Mouse (Mus musculus): ENCODE measurements around the gene Ndrg3. TPM values are rescaled to one million over a fixed set of nuclear protein-coding genes. Genes with fewer than 3 reads are reported as not detected.
"Not testable (repeated sequence)": the region's sequence is repeated elsewhere in the genome, so short reads cannot be mapped to it uniquely, and the experiment has no call there.

Ndrg3 gene
- total RNA-seq, 2 experiments from 2014 or later = 22.4 to 23.9 TPM

DNA sequence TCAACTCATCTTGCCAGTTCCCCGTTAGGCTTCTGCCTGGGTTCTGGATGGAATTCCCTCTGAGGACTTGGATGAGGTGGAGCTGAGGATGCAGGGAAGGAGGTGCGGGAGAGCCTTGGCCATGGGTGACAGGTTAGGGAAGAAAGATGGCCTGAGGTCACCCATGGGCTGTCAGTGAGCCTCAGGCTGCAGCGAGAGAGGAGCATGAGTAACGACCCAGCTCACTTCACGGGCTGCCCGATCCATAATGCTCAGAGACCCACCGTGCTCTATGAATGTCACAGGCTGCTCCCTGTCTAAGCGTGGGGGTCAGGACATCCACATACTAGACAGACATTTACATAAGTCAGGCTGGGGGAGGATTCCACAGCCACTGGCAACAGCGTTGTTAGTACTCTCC is 50.3 kb downstream of the Ndrg3 start:
- not testable (repeated sequence) for ATAC-seq (ENCODE audit: poor library complexity, severe bottlenecking)

DNA sequence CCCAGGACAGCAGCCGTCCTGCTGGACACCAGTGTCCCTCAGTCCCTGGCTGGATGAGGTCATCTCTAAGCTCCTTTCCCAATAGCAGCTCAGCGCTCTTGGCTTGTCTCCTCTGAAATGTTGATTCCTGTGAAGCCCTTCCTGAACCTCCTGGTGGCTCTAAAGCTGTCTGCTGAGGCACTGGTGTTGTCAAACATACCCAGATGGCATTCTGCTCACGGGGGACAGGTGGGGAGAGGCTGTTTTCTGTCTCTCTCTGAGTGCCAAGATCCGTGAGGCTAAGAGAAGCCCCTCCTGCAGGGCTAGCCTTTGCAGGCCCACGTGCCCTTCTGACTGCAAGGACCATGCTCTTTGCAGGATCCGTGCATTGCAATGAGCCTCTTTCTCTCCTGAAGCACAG is 51.9 kb downstream of the Ndrg3 start:
- ATAC-seq (ENCODE audit: poor library complexity, severe bottlenecking) = not testable (repeated sequence)

DNA sequence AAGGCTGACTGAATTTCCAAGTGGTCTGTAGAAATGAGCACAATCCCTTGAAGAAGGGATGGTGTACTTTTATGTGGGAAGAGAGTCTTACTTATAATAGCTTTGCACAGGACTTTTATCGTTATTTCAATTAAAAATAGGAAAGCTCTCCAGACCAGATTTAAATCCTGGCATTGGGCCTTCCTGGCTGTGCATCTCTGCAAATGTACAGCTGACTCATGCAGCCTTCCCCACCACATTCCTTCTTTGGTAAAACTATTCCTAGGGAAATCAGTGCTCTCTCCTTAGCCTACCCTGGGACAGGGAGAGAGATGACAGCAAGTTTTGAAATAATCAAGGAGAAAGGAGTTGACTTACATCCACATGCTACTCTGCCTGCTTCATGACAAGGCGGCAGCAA is 54.1 kb downstream of the Ndrg3 start:
- ATAC-seq (ENCODE audit: poor library complexity, severe bottlenecking) = no peak

DNA sequence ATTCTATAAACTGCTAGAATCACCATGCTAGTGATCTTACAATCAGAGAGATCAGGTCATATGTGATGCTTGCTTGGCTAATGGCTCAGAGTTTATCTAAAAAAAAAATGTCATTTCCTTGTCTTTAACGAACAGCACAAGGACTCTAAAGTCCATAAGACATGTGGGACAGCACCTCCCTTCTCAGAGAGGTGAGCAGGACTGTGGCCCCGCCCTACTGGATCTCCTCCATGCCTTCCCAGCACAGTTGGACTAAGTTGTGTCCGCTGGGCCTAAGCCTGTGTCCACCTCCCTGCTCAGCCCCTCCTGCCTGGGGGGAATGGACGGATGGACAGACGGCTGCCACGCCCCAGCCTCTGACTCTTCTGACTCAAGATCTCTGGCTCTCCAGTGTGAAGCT is 56.9 kb downstream of the Ndrg3 start:
- no peak for ATAC-seq (ENCODE audit: poor library complexity, severe bottlenecking)

DNA sequence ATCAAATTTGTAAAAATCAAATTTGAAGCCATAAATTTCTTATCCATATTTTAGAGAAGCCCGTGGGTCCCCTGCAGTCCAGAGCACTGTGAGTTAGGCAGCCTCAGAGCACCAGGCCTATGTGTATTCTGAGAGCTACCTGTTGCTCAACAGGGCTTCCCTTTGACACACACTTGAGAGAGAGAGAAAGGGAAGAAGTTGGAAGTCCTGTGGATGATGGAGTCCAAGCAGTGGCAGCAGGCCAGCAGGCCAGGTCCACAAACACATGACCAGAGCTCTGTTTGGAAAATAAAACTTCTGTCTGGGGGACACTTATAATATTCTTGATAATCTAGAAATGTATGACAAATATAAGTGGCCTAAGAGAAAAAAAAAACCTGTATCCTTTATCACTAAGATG is 58.4 kb downstream of the Ndrg3 start:
- ATAC-seq (ENCODE audit: poor library complexity, severe bottlenecking) = no peak

DNA sequence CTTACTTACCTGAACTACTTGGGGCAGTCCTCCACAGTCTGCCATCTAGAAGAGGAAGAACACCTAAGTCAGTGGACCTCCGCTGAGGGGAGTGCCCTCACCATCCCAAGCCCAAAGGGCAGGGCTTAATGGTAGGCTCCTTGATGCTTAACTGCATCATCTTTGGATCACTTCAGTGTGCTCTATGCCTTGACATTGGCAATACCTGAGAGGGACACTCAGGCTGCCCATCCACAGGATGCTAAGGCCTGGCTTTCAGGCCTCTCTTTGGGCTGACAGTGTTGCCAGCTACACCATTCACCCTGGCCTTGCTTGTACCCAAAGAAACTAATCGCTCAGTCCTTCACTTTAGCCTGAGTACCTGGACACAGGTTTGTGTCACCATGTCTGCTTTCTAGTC is 60.4 kb downstream of the Ndrg3 start:
- ATAC-seq (ENCODE audit: poor library complexity, severe bottlenecking) = no peak

DNA sequence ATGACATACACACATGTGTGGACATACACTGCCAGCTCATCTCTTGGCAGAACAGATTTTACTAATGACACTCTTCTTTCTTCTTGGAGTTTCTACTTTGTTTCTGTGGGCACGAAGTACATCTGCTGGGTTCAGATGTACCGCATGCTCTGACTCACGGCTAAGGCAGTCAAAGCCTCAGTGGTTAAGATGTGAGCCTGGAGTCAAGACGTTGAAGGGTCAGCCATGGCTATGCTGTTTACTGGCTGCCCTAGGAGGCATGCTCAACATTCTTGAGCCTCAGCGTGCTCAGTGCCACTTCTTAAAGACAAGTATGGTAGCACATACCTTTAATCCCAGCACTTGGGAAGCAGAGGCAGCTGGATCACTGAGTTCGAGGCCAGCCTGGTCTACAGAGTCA is 61.3 kb downstream of the Ndrg3 start:
- no peak for ATAC-seq (ENCODE audit: poor library complexity, severe bottlenecking)

DNA sequence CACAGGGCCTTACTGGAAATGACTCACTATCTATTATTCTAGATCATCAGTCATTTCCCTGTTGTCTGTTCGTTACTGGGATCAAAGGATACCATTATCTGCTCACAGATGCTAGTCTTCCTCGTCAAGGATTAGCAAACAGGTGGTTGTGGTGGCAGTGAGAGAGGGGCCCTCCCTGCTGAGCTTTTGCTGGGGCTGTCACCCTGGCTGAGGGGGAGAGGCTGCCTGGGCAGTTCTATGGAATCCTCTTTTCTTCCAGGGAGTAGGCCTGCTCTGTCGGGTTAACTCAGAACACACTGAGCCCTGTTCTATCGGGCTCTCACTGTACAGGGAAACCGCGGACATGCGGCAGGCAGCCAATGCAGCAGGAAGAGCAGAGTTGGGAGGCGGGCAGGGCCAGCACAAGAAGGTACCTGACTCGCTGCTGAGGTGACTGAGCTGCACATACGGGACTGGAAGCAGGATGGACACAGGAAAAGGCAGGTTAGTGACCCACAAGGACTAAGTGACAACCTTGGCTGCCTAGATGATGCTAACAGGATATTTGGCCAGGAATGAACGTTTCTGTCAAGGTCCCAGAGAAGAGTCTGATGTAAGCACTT is 62.2 kb downstream of the Ndrg3 start:
- ATAC-seq (ENCODE audit: poor library complexity, severe bottlenecking) = no peak

DNA sequence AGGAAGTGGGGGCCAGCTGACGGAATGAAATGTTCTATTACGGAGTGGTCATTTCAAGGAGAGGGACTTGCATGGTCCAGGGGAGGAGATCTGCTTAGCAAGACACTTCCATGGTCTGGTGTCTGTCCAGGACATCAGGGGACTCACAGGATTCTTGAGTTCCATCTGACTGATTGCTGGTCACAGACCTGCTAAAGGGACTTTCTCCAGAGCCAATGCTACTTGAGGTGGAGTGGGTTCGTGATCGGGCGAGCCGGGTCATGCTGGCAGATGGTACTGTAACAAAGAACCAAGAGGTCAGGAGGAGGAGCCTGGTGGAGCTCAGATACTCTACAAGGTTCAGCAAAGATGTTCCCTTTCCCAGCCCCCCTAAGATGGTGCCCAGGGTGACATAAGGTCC is 63.2 kb downstream of the Ndrg3 start:
- ATAC-seq (ENCODE audit: poor library complexity, severe bottlenecking) = no peak

DNA sequence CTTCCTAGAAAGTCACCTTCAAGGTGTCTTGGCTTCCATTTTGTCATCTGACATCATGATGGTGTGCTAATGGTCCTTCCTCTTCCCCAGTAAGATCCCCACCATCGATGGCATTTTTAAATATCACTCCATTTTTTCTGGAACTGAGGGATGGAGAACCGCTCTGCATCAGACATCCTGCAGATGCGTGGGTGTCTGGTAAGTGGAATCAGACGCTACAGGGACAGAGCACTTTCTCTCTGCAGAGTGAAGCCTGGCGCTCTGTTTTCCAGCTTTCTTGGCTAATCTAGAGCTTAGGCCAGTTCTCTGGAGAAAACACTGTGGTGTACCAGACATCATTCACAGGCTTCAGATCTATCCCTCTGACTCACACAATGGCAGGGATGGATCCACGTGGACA is 64.2 kb downstream of the Ndrg3 start:
- no peak for ATAC-seq (ENCODE audit: poor library complexity, severe bottlenecking)

DNA sequence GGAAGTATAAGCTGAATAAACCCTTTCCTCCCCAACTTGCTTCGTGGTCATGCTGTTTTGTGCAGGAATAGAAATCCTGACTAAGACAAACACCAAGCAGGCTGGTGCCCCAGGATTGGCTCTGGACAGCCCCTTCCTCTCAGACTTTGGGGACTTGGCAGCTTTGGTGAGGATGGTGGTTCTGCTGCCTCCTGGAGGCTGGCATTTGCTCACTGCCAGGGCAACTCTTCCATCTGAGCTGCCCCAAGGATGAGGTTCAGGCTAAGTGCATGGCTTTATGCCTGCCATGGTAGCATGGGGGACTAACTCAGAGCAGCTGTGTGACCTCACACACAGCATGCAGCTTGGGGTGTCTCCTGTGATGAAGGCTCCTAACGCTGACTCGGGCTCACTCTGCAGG is 66.2 kb downstream of the Ndrg3 start:
- not testable (repeated sequence) for ATAC-seq (ENCODE audit: poor library complexity, severe bottlenecking)

DNA sequence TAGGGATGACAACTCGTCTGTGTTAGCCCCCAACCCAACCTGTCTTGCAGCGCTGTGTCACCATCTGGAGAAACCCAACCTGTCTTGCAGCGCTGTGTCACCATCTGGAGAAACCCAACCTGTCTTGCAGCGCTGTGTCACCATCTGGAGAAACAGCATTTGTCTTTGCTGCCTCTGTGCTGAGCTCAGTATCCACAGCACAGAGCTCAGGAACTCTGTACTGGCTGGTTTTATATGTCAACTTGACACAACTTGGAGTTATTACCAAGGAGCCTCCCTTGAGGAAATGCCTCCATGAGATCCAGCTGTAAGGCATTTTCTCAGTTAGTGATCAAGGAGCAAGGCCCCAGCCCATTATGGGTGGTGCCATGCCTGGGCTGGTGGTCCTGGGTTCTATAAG is 66.8 kb downstream of the Ndrg3 start:
- ATAC-seq (ENCODE audit: poor library complexity, severe bottlenecking) = not testable (repeated sequence)

DNA sequence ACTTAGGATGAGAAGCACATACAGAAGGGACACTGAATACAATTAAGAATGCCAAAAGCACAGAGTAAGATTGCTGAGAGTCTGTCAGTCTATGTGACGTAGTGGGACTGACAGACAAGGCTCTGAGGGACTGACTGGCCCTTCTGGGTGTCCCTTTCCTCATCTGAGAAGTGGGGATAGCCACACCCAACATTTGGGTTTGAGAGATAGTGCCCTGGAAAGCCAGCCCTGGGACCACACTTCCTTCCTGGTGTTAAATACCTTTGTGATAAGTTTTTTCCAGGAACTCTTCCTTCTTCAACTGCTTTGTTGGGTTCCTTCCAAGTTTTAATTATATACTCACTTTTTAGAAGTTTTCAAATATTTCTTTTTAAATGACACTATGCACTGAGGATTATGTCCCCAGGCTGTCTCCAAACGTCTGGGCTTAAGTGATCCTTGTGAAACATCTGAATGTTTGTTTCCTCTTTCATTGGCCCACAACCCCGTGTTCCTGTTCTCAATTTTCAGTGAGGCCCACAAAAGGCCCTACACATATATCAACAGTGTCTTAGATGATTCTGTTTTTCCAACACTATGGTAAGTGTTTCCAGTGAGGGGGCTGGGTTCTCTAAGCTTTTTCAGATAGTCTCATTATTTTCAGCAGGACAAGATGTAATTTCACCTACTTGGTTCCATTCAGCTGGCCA is 67.5 kb downstream of the Ndrg3 start:
- ATAC-seq (ENCODE audit: poor library complexity, severe bottlenecking) = peak; percentile 91

DNA sequence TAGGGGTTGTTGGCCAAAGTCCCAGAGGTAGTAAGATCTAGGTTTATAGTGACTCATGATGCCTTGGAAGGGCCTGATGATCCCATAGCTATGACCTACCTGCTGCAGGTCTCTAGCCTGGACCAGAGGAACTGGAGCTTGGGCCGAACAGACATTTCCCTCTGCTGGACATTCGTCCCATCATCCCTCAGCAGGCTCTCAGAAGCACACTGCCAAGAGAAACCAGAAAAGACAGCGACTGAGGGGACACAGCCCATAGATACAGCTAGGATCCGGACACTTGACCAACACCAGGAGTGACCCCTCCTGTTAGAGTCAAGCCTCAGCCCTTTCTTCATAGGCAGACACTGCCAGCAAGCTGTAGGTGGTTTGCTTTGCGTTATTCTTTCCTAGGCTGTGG is 68.8 kb downstream of the Ndrg3 start:
- ATAC-seq (ENCODE audit: poor library complexity, severe bottlenecking) = no peak

DNA sequence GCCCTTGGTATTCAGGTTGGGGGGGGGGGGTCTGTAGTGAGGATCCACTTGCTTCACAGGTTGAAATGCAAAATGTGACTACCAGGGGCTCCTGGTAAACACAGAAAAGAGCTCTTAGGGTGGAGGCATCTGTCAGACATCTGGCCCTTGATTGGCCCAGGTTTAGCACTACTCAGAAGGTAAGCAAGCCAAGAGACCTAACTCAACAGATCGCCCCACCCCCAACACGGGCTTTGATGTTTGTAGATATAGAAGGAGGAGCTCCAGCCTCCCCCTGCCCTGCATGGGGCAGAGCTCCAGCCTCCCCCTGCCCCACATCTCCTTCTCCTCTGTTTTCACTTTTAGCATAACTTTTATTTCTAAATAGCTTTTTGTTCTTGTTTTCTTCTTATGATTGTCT is 72.1 kb downstream of the Ndrg3 start:
- ATAC-seq (ENCODE audit: poor library complexity, severe bottlenecking) = no peak

DNA sequence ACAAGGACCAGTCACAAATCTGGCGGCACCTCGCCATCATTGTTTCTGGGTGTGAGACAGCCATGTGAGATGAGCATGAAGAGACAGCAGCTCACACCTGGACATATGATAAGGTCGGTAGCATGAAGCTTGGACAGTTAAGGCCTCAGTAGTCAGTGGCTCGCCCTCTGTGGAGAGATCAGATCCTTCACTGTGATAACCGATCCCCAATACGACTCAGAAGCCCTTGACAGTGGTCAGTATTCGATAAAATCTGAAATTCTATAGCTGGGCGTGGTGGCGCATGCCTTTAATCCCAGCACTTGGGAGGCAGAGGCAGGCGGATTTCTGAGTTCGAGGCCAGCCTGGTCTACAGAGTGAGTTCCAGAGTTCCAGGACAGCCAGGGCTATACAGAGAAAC is 72.7 kb downstream of the Ndrg3 start:
- not testable (repeated sequence) for ATAC-seq (ENCODE audit: poor library complexity, severe bottlenecking)

DNA sequence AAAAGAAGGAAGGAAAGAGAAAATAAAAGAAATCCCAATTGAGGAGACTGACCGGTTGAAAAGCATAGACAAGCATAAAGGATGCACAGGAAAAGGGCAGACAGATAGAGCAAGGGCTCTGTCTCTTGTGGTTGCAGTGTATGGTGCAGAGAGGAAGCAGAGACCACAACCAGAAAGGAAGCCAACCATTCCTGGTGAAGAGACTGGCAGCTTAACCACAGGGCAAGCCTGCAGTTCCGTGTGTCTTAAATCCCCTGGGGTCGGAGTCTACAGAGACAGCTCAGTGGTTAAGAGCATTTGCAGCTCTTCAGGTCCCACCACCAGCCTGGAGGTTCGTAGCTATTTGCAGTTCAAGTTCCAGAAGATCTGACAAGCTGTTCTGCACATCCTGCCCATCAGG is 73.3 kb downstream of the Ndrg3 start:
- ATAC-seq (ENCODE audit: poor library complexity, severe bottlenecking) = peak; percentile 71

DNA sequence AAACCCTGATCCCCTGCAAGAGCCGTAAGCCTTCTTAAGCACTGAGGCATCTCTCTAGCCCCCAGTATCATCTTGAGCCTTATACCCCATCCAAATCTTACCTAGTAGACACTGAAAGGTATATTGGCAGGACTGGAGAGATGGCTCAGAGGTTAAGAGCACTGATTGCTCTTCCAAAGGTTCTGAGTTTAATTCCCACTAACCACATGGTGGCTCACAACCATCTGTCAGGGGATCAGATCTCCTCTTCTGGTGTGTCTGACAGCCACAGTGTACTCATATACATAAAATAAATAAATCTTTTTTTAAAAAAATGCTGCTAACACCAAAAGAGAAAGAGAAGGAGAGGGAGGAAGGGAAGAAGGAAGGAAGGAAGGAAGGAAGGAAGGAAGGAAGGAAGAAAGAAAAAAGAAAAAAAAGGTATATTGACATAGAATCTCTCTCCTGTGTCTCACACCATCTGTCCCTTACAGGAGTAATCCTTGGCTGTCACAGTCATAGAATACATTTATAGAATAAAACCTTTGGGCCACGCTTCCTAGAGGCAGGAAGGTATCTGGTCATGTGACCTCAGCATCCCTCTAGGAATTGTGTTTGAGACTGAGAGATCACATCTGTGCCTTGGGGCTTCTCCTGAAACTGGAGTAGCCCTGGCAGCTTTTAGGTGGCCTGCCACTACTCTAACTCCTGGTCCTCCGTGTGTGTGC is 75.3 kb downstream of the Ndrg3 start:
- no peak for ATAC-seq (ENCODE audit: poor library complexity, severe bottlenecking)

DNA sequence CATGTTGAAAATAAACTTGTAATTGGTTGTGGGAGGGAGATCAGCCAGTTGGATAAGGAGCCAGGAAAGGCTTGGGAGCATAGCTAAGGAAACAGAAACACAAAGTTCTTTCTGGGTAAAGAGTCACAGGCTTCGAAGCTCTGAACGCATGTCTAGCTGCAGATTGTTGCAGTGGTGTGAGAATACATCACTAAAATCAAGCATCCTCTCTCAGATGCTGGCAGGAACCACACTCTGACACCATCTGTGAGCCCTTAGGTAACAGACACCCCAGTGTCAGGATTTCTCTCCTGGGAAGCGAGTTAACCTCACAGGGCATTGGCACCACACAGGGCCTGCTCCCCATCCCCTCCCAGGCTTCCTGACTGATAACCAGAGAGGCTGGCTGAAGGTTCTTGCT is 76.3 kb downstream of the Ndrg3 start:
- ATAC-seq (ENCODE audit: poor library complexity, severe bottlenecking) = no peak

DNA sequence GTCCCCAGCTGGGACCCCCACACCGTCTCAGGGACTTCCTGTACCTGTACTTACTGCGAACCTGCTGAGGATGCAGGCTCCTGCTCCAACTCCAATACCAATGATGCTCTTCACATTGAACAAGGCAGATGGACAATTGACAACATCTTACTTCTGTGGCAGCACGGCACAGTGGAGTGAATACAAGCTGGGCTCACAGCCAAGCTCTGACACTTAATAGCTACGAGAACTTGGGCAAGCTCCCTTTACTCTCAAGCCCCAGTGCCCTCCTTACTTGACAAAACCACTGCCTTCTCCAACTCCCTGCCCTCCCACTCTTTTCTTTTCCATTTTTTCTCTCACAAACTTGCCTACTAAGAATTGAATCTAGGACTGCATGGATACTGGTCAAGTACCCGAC is 78.7 kb downstream of the Ndrg3 start:
- ATAC-seq (ENCODE audit: poor library complexity, severe bottlenecking) = no peak

DNA sequence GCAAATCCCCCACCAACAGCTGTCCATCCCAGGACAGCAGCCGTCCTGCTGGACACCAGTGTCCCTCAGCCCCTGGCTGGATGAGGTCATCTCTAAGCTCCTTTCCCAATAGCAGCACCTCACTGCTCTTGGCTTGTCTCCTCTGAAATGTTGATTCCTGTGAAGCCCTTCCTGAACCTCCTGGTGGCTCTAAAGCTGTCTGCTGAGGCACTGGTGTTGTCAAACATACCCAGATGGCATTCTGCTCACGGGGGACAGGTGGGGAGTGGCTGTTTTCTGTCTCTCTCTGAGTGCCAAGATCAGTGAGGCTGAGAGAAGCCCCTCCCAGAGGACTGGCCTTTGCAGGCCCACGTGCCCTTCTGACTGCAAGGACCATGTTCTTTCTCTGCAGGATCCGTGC is 85.9 kb downstream of the Ndrg3 start:
- not testable (repeated sequence) for ATAC-seq (ENCODE audit: poor library complexity, severe bottlenecking)

DNA sequence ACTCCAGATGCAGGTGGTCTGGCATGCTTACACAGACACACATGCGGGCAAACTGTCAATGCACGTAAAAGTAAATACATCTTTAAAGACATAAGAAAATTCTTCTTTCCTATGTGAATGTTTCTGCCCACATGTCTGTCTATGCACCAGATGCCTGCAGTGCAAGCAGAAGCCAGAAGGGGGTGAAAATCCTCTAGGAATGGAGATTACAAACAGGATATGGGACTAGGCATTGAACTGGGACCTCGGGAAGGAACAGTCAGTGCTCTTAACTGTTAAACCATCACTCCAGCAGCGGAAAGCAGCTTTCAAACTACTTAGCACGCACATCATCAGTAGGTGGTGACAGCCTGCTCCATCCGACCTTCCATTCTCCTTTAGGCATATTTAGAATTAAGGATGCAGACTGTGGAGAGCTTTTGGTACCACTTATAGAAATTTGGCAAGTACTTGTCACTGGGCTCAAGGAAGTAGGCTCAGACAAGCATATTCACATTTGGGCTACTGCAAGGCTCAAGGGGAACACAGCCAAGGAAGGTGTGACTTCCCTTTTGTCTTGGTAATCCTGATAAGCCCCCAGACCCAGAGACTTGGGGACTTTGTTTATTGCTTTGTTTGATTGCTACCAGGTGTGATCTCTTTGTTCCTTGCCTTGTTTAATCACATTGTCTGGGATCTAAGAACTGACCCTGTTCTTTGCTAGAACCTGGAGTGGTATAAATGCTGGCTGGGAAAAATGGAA is 86.7 kb downstream of the Ndrg3 start:
- ATAC-seq (ENCODE audit: poor library complexity, severe bottlenecking) = no peak
